Mouse (Mus musculus) layer of hippocampus, adult 18-20 months (tissue): ENCODE results near the gene Mcm2. TPM values are rescaled to one million over a fixed set of nuclear protein-coding genes. Genes with fewer than 3 reads are reported as not detected.

Experiments
- DNase-seq, 2 experiments: peaks; one replicate each; pipeline ENCODE4 v3.0.0; 2022; ENCODE audit warnings: low spot score in 2 of 2
- long read RNA-seq: library from polyadenylated mRNA; stranded (forward); transcript quantifications from one replicate; pipeline ENCODE4 v2.0.0, GENCODE M21; 2021
- total RNA-seq, 2 experiments: library from RNA; stranded (reverse); gene quantifications; 2 replicates each; pipeline ENCODE4 v1.2.3; 2021

Mcm2 gene
- total RNA-seq, result 1 to 10 TPM; 5.0 to 8.8 TPM
- long read RNA-seq, transcript Mcm2-201 (16 exons, 3,371 nt), result major isoform, 8 of 9 reads
- long read RNA-seq, partial matches to known transcripts, result 1 of 9 reads
- long read RNA-seq, other reads (novel, unspliced or antisense), result 0 of 9 reads

DNA sequence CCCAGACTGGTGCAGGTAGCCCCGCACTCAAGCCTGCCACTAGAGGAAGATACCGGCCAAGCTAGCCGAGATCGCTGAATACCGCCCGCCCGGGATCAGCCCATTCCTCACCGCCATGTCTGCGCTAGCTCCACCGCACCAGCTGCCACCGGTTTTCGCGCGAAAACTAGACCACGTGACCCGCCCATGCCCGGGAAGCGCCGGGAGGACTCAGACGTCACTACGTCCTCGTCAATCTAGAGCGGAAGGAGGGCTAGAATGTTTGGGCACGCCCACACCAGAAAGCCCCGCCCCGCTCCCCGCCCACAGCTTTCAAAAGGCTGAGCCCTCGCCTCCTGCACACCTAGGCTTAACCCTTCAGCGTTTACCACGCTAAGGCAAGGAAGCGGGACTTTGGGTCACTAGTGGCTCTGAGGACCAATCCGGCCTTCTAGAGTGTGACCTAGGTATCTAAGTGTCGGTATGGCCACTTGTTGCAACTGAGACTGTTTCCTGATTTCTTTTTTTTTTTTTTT is at the start of gene Mcm2:
Mcm2 (minus strand) TSS at position 247 of the 515 bp plus-strand sequence.
- DNase-seq, result peak; percentile 88 to 94

DNA sequence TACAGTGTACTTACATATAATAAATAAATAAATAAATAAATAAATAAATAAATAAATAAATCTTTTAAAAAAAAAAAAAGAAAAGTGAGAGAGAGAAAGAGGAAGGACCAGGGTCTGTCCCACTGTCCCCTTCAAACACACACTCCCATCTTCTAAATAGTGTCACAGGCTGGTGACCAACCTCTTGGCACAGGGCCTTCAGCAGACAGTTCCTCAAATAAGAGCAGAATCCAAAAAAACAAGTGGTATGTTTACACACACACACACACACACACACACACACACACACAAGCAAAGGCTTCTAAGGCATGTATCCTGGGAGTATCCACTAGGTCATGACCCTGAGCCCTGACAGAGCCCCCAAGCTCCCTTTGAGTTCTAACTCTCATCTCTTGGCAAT is 49.2 kb upstream of the Mcm2 start:
- no peak for DNase-seq

DNA sequence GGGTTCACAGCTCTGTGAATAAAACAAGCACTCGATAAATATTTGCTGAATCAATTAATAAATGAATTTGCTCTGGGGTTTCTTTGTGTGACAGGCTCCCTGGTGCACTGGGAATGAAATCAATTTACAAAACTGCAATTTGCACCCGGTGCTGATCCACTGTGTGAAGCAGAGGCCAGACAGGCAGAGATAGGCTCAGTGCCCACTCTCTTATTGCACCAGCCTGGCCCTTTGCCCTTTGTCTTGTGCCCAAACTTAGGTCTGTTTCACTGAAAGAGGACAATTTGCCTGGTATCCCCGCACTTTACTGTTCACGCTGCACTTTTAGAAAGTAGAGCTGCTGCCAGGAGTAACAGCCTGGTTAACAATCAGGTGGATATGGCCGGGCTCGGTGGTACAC is 47.9 kb upstream of the Mcm2 start:
- DNase-seq, result no peak

DNA sequence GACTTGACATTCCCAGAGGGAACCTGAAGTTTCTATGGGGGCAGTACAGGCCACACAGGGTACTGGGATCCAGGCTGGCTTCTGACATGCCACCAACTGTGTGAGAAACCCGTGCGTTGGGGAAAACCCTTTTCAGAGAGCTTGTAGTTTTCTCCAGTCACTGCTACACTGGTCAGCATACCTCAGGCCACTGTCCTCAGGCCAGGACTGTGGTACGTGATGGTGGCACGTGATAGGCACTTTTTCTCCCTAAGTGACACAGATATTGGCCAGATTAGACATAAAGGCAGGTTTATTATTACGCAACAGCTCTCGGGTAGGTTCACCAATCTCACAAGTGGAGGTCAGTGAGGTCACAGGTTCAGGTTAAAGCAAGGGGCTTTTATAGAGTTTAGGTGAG is 45.1 kb upstream of the Mcm2 start:
- no peak for DNase-seq

DNA sequence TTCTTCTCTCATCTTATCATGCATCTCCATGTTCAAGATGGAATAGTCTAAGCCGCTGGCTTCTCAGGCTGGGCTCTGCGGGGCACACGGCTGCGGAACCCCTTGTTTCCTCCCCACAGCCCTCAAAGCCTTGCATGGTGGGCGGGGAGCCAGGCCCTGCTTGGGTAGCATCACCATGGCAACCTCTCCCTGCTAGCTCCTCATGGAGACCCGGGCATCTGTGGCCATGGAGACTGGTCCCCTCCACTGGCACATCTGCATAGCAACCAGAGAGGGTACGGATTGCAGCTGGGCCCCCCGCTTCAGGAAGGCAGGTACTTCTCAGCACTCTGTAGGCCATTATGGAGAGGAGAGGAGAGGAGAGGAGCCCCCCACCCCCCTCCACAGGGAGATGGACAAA is 44.0 kb upstream of the Mcm2 start:
- peak; percentile 58 to 75 for DNase-seq

DNA sequence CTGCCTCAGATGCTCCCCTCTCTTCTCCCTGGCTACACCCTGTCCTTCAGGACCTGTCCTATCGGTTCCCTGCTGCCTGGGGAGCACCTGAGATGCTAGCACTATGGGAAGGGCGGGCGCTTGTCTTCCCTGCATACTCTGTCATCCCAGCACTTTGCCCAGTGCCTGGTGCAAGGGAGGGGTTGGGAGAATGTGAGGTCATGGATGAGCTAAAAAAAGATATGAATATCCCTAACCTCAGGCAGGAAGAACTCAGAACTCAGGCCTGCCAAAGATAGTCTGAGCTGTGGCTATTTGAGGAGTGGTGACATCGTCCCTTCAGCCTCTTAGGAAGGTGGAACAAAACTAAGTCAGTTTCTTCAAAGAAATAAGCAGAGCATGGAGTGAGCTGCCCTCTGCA is 43.0 kb upstream of the Mcm2 start:
- no peak for DNase-seq

DNA sequence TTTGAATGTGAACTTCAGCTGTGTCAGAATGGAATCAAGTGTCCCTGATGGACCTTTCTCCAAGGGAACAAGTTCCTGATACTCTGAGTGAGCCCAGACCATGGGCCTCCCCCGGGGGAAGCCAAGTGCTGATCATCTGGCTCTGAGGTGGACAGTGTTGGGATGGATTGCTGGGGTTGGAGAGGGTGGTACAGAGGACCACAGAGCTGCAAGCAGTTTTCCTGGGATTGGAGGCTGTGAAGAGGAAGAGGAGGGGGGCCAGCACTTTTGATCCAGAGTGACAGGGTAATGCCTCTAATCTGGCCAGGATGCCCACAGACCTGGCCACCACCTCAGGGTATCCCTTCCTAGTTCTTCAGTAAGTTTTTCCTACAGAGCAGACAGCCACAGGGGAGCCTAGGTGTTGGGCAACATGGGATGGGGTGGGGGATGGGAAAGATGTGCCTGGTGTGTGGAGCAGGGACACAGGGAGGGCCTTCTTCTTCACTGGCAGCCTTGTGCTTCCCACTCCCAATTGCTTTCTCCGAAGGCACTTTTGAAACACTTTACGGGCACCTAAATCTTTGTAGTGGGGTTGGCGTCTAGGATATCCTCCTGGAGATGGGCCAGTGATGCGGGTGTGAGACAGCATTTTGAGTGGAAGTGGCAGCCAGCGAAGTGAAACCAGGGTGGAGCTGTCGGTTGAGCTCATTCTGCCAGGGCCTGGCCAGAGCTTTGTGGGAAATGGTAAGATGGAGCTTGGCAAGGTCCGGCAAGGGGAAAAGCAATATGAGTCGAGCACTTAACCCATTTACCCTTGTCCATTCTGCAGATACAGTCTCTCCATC is 41.7 kb upstream of the Mcm2 start:
- DNase-seq, result no peak

DNA sequence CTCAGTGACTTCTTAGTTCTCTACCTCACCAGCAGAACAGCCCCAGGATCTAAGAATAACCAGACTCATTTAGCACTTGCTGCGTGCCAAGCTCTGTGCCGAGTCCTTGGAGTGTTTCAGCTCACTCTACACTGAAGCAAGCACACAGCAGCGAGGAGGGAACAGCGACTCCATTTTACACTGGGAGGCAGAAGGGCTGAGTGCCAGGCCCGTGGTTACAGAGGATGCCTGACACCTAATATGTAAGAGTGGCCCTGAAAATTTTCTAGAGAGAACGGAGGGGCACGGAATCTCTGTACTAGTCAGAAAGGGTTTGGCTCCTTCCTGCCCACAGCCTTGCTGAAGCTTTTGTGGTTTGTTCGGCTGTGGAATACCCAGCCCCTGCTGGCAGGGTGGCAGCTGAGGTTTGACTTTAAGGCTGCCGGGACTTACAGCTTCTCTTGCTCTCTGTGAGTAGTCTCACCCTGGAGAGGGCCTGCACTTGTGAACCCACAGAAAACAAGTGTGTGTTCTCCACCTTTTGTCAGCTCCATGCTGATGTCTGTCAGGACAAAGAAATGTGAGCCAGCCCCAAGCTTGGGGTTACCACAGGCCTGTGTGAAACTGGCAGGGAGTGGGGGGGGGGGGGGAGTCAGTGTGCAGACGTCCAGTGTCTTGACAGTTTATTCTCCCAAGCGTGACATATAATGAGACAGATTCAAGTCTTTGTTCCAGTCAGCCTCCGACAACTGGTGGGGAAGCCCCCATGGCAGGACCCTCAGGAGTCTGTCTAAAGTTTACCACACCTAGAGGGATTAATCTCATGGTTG is 40.9 kb upstream of the Mcm2 start:
- DNase-seq, result peak in 1 of 2 experiments; percentile 65

DNA sequence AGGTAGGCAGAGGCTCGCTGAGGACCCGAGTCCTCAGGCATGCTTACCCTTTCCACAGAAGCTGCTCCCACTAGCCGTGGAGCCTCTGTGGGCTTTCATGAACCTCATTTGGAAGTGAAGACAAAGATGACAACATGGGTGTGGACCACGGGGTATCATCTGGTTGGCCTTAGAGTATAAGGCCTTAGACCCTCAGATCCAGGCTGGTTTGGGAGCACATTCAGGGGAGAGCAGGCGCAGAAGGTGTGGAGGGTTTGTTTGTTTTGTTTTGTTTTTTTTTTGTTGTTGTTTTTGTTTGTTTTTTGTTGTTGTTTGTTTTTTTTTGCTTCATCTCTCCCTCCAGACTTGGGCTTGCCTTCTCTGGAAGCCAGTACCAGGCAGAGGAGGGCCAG is 40.1 kb upstream of the Mcm2 start:
- DNase-seq, result no peak

DNA sequence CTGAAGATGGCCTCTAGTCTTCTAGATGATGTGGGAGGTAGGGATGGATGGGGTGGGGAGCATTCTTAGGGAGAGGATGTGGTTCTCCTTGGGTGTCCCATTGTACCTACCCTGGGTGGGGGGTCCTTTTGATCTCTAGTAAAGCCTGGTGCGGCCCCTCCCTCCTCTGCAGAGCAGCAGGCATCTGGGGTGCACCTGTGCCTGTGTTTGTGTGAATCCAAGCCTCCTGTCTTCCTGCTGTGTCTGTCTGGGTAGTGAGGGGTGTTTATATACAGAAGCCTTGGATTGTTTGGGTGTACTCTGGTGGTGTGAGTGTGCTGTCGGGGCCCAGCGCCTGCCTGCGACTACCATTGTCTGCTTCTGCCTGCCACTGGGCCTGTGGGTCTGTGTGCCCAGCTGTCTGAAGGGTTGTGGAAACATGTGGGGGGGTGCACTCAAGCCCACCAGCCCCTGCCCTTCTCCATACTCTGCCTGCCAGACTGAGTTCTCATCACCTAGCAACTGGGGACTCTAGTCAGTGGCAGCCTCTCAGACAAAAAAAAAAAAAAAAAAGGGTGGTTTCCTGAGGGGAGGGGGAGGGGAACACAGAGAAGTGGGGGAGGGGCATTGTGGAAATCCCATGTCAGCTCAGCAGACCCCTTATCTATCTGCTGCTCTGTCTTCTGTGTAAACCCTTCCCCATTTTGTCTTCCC is 39.5 kb upstream of the Mcm2 start:
- no peak for DNase-seq

DNA sequence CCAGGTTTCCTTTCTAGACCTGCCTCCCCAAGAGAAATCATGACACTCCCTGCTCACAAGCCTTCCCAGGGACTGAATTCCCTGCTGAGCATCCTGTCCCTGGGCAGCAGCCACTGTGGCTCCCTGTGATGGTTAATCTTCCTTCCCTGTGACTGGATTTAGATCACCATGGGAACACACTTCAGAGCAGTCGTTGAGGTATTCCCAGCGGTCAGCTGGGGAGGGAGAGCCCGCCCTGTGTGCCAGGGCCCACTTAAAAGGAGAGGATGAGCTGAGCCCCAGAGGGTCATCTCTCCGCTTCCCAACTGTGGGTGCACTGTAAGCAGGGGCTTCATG is 38.6 kb upstream of the Mcm2 start:
- DNase-seq, result no peak

DNA sequence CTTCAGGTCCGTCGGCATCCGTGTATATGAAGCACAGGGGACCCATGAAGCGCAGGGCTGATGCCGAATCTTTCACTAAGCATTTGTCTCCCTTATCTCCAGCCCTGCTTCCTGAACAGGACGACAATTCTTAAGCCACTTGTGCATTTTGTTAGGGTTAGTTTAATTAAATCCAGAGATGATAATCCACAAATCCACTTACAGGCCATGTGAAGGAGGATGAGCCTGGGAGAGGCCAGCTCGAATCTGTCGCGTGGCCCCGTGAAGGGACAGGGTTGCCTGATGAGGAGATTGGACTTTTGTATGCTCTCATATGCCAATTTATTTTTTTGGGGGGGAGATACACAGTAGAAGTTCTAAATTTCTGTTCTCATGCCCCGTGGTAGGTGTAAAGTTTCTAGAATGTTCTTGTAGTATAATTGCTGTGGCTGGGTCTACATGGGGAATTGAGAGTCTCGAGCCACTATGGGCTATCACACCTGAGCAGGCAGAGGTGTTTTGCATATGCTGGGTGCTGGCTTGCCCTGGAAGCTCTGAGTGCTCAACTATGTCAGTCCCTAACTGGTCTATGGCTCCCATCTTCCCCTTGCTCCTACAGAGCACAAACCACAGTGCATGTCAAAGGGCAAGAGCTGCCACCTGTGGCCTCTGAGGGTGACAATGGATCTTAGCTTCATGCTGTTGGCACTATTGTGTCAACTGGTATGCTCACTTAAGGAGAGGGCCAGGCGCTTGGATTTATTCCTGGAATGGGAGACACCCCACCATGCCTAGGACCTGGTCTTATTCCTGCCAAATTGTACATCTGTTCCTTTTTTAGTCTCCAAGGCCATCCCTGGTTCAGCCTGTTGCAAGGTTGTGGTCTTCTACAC is 38.0 kb upstream of the Mcm2 start:
- no peak for DNase-seq

DNA sequence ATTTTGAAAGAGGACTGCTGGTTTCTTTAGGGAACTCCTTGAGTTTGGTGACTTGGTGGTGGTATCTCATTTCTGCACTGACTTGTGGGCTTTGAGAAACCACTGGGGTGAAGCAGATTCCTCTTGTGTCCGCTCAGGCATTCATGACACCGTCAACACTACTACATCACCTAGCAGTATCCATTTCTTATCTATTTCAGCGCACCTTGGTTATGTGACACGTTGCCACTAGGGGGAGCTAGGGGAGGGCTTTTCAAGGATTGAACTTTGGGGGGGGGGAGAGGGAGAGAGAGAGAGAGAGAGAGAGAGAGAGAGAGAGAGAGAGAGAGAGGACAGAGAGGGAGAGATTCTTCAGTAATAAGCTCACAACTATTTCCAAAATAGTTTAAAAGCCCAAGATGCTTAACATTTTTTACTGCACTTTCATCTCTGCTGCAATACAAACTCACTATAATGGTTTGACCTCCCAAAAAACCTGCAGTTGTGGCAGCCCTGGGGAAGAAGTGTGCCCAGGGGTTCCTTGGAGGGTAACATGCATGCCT is 37.2 kb upstream of the Mcm2 start:
- DNase-seq, result peak in 1 of 2 experiments; percentile 72

DNA sequence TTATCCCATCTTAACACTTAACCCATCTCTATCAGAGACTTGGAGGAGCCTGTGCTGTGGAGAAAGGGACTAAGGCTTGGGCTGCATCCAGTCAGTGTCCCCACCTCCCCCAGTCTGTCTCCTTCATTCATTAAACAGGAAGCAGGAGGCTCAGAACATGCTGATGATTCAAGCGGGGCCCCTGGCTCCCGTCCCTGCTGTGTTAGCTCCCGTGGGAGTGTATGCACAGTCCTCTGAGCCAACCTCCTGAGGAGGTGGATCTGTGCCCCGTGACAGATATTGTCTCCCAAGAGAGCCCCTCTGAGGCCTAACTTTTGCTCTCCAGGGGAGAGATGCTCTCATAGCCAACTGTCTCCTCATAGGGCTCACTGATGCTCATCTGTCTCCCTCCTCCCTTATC is 36.2 kb upstream of the Mcm2 start:
- DNase-seq, result peak; percentile 69 to 88

DNA sequence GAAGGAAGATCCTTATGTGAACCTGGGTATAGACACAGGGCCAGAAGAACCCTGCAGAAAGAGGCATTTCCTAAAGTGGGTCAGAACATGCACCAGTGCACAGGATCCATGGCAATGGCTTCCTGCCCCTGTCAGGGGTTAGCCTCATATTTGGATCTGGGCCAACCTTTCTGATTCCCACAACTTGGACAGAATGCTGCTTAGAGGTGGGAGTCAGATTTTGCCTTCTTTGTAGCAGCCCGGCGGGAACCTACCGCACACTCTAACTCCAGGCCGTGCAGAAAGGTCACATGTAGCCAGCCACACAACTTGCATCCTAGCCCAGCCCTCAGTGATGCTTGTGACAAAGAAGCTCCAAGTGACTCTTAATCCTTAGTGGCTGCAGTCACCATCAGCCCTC is 35.6 kb upstream of the Mcm2 start:
- DNase-seq, result no peak

DNA sequence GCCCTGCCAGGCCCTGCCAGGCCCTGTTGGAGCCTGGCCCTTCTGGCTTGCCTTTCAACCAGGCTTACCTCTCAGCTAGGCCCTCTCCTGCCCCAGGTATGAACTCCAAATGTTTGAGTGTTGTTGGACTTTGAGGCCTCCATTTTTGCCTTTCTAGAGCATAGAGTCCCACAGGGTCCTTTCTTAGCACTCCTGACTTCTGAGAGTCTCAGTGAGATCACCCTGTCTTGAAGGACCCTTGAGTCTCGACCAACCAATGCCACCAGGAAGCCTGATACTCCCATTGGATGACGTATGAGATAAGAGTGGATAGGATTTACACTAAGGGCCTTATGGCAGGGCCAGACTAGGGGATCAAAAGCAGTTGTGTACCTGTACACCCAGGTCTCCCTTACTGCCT is 32.9 kb upstream of the Mcm2 start:
- no peak for DNase-seq

DNA sequence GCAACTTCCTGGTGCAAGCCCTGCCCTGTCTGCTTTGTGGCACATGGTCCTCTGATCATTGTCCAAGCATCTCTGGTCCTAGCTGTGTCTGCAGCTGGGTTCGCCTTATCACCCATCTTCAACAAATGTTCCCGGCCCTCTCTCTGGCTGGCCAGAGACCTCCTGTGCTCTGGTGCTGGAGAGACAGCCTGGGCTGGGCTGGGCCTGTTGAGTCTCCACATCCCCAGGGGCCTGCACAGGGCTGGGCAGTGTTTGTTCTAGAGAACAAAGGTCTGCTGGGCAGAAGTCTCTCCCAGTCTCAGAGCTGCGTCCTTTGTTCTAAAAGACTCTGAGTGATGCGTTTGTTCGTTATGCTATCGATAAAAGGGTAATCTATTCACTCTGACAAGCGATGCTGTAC is 31.5 kb upstream of the Mcm2 start:
- DNase-seq, result no peak

DNA sequence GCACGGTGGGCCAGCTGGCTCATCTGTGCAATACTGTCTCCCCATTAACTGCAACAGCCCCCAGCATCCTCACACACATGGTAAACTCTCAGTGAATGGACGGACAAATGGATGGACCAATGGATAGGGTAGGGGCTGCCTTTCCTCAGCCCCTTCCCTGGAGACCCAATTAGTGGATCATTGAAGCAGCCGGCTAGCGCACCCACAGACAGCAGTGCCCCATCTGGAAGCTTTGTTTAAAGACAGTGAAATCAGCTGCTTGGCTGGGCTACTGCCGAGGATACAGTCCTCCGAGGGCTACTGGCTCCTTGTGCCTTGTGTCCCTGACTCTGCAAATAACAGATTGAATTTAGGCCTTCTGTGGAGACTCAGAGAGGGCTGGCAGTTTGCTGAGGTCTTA is 30.9 kb upstream of the Mcm2 start:
- no peak for DNase-seq

DNA sequence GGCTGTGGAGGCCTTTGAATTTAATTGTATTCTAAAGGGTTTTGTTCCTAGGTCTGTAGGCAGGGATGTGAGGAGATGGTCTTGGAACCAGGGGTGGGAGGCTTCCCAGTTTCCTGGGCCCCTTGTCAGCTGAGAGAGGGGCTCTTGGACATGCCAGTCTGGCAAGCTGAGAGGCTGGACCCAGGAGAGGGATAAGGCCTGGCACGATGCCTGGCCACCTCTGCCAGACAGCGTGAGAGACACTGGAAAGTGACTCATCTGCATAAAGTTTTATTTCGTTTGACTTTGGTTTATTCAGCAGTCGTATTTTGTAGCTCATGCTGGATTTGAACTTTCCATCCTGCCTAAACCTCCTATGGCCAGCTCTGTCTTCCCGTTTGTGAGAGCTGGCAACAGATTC is 30.0 kb upstream of the Mcm2 start:
- no peak for DNase-seq

DNA sequence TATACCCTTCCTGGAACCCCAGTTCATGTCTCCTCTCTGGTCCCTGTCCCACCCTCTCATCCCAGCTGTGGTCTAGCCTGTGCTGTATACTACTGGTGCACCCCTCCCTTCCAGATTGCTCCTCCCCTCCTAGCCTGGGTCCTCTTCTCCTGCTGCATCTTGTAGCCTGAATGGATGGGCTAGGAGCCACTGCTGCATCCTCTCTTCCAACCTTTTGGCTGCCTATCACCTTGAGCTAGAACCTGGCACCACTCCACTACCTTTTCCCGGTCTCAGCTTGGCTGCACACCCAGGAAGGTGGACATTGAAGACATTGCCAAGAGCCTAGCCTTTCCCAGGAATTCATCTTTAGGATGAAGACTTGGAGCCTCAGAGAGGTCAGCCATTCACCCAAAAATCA is 29.4 kb upstream of the Mcm2 start:
- no peak for DNase-seq
